Comparison of ENCODE assay signal across 30 mouse cellular contexts in genomic region chr2:103211179-103211578, GRCm38 (mm10).
"Had no signal": no experiment of that assay in that cellular context is flagged by ENCODE, and none has a peak within 500 bp of the region (broad histone marks: within the 10 kb centered on the region; RNA-seq: fewer than 3 reads in every experiment).

No protein-coding gene starts in this region.

- H3K9ac ChIP-seq: limb, embryonic 12.5 days; limb, embryonic 13.5 days; limb, embryonic 15.5 days; liver, embryonic 12.5 days; liver, embryonic 13.5 days; liver, embryonic 14.5 days; liver, embryonic 15.5 days; lung, embryonic 14.5 days; lung, embryonic 15.5 days; midbrain, embryonic 12.5 days; midbrain, embryonic 13.5 days; midbrain, embryonic 15.5 days; neural tube, embryonic 12.5 days; neural tube, embryonic 13.5 days had no signal

- H3K9me3 ChIP-seq: limb, embryonic 10.5 days; limb, embryonic 12.5 days; limb, embryonic 13.5 days; limb, embryonic 15.5 days; liver, embryonic 12.5 days; liver, embryonic 13.5 days; liver, embryonic 15.5 days; lung, embryonic 15.5 days; megakaryocyte, embryonic 14.5 days; midbrain, embryonic 12.5 days; midbrain, embryonic 13.5 days; midbrain, embryonic 15.5 days; neural tube, embryonic 12.5 days; neural tube, embryonic 13.5 days had no signal

- H3K4me2 ChIP-seq: limb, embryonic 12.5 days; limb, embryonic 13.5 days; limb, embryonic 15.5 days; liver, embryonic 11.5 days; liver, embryonic 12.5 days; liver, embryonic 13.5 days; liver, embryonic 15.5 days; lung, embryonic 14.5 days; lung, embryonic 15.5 days; midbrain, embryonic 11.5 days; midbrain, embryonic 12.5 days; midbrain, embryonic 13.5 days; midbrain, embryonic 15.5 days; neural tube, embryonic 12.5 days; neural tube, embryonic 13.5 days had no signal

- H3K27me3 ChIP-seq: limb, embryonic 12.5 days; limb, embryonic 13.5 days; limb, embryonic 15.5 days; liver, embryonic 12.5 days; liver, embryonic 13.5 days; liver, embryonic 15.5 days; lung, embryonic 15.5 days; midbrain, embryonic 12.5 days; midbrain, embryonic 13.5 days; midbrain, embryonic 15.5 days; neural tube, embryonic 12.5 days; neural tube, embryonic 13.5 days had no signal

- H3K36me3 ChIP-seq: limb, embryonic 10.5 days; limb, embryonic 12.5 days; limb, embryonic 13.5 days; limb, embryonic 15.5 days; liver, embryonic 12.5 days; liver, embryonic 13.5 days; liver, embryonic 15.5 days; lung, embryonic 15.5 days; midbrain, embryonic 12.5 days; midbrain, embryonic 13.5 days; midbrain, embryonic 15.5 days; neural tube, embryonic 12.5 days; neural tube, embryonic 13.5 days had no signal

- H3K4me3 ChIP-seq: limb, embryonic 10.5 days; limb, embryonic 12.5 days; limb, embryonic 13.5 days; limb, embryonic 15.5 days; liver, embryonic 12.5 days; liver, embryonic 13.5 days; liver, embryonic 15.5 days; lung, embryonic 15.5 days; megakaryocyte, embryonic 14.5 days; midbrain, embryonic 12.5 days; midbrain, embryonic 13.5 days; midbrain, embryonic 15.5 days; myocyte; neural tube, embryonic 12.5 days; neural tube, embryonic 13.5 days had no signal

- ATAC-seq: liver, embryonic 12.5 days; lung, postnatal 0 days; midbrain, embryonic 13.5 days; midbrain, embryonic 15.5 days had no signal

- H3K27ac ChIP-seq: limb, embryonic 10.5 days; limb, embryonic 12.5 days; limb, embryonic 13.5 days; limb, embryonic 15.5 days; liver, embryonic 12.5 days; liver, embryonic 13.5 days; liver, embryonic 14.5 days; liver, embryonic 15.5 days; lung, embryonic 15.5 days; macrophage; midbrain, embryonic 12.5 days; midbrain, embryonic 13.5 days; midbrain, embryonic 15.5 days; neural tube, embryonic 12.5 days; neural tube, embryonic 13.5 days had no signal

- H3K4me1 ChIP-seq: limb, embryonic 10.5 days; limb, embryonic 12.5 days; limb, embryonic 13.5 days; limb, embryonic 15.5 days; liver, embryonic 12.5 days; liver, embryonic 13.5 days; liver, embryonic 15.5 days; lung, embryonic 15.5 days; midbrain, embryonic 12.5 days; midbrain, embryonic 13.5 days; midbrain, embryonic 15.5 days; neural tube, embryonic 12.5 days had no signal

- DNase-seq: left cerebral cortex, postnatal 4 days; liver; liver, embryonic 13.5 days; lung, adult 18-20 months; lung, adult 2 months; lung, embryonic 14.5 days; lung, postnatal 10 days; lung, postnatal 14 days; lung, postnatal 36 days; lung, postnatal 4 days; midbrain, embryonic 14.5 days had no signal
